21 mouse cellular contexts compared by ENCODE assay signal in the genomic region with DNA sequence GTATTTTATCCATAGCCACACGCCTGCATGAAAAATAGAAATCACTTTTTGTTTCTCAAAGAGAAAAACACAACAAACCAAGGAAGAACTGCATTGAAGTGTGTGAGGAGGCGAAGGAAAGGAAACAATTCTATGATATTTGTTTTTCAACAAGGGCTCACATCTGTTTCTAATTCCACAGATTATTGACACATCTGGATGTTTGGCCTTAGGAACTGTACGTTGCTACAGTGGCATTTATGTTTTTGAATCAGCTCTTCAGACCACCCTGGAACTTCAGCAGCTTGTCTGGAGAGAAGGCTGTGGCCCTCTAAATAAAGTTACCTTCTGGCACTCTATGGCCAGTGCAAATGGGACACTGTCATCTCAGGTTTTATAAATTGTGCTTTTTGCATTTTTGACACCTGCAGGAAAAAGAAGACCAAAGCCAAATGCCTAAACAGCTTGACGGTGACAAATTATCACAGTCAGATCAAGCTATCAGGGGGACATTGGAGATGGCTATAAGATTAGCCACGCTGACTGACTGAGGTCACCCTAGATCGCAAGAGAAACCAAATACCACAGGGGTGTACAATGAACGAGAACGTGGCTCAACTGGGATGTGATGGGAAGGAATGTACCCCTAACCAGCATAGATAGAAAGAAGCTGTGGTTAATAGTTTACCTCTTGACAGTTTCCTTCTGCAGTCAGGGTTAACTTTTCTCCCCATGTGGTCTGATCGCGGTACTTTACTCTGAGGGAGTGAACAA.
DNase-seq lines count a peak whose midpoint lies in the region; ATAC-seq lines count a peak whose summit lies in the region.
"Had no signal": no experiment of that assay in that cellular context is flagged by ENCODE, and none has a peak within 500 bp of the region (broad histone marks: within the 10 kb centered on the region; RNA-seq: fewer than 3 reads in every experiment).

No protein-coding gene starts in this region.

- H3K9ac ChIP-seq in embryonic facial prominence, embryonic 11.5 days (replicated peaks; ENCODE audit: low read length): no peak overlapping the region
- H3K9ac ChIP-seq: forebrain, embryonic 15.5 days had no signal

- H3K4me2 ChIP-seq in embryonic facial prominence, embryonic 11.5 days (ENCODE audit: low read depth, low read length): no peak overlapping the region
- H3K4me2 ChIP-seq: forebrain, embryonic 15.5 days; heart, embryonic 11.5 days; midbrain, embryonic 11.5 days had no signal

- 34% methylated on average over 10 of the region's 10 CpGs for WGBS in embryonic facial prominence, embryonic 11.5 days

- no peak overlapping the region for H3K27ac ChIP-seq in embryonic facial prominence, embryonic 11.5 days (replicated peaks; ENCODE audit: low read depth, low read length)
- H3K27ac ChIP-seq: forebrain, embryonic 15.5 days had no signal

- H3K4me3 ChIP-seq in embryonic facial prominence, embryonic 11.5 days (ENCODE audit: low read depth, low read length): no peak overlapping the region
- H3K4me3 ChIP-seq: forebrain, embryonic 15.5 days had no signal

- peaks cover 3% of the 10 kb centered on the region for H3K4me1 ChIP-seq in embryonic facial prominence, embryonic 11.5 days (ENCODE audit: control insufficient read depth, insufficient read depth, low read length)
- H3K4me1 ChIP-seq: forebrain, embryonic 15.5 days had no signal

- peak; percentile 8 for DNase-seq in kidney, adult 9 months
- DNase-seq in kidney, postnatal 10 days: no peak
- peak; percentile 14 for DNase-seq in R1 (ENCODE audit: low read depth, low spot score)
- DNase-seq in embryonic facial prominence, embryonic 11.5 days (ENCODE audit: low spot score): peak; percentile 75
- DNase-seq in spleen, postnatal 4 days (ENCODE audit: low spot score in 2 of 2): no peak
- no peak for DNase-seq in layer of hippocampus, adult 9-10 months (ENCODE audit: low spot score)
- no peak for DNase-seq in spleen, postnatal 10 days (ENCODE audit: low spot score in 2 of 2)
- DNase-seq: adrenal gland, postnatal 14 days; B cell, adult 2 months; cerebellum, adult 8-10 months; cerebellum, postnatal 36 days; gastrocnemius, postnatal 14 days; heart, adult 11 months; kidney, adult 8-10 months; left cerebral cortex, postnatal 4 days had no signal

- no peaks in the 10 kb centered on the region for H3K27me3 ChIP-seq in embryonic facial prominence, embryonic 11.5 days (ENCODE audit: control insufficient read depth, insufficient read depth, low read length)
- H3K27me3 ChIP-seq: CH12.LX; forebrain, embryonic 15.5 days had no signal

- no peaks in the 10 kb centered on the region for H3K36me3 ChIP-seq in embryonic facial prominence, embryonic 11.5 days (replicated peaks; ENCODE audit: control insufficient read depth, insufficient read depth, low read depth, low read length)
- H3K36me3 ChIP-seq: forebrain, embryonic 15.5 days; G1E had no signal

- no peaks in the 10 kb centered on the region for H3K9me3 ChIP-seq in embryonic facial prominence, embryonic 11.5 days (replicated peaks; ENCODE audit: control insufficient read depth, low read length)
- H3K9me3 ChIP-seq: forebrain, embryonic 15.5 days had no signal

- peak; percentile 59; the same call in 1 of the 2 replicates for ATAC-seq in embryonic facial prominence, embryonic 11.5 days (replicated peaks; ENCODE audit: insufficient number of reproducible peaks, low FRiP score, low TSS enrichment, low read depth)
- ATAC-seq: forebrain, embryonic 15.5 days; hindbrain, embryonic 16.5 days had no signal

Comparison
In these comparisons a context has a peak if more than half of its experiments do, and no peak if none do; other contexts are left out.
1. DNase-seq: peak in kidney, adult 9 months (single experiment), R1 (single experiment) and embryonic facial prominence, embryonic 11.5 days (single experiment); none in kidney, postnatal 10 days (single experiment), spleen, postnatal 4 days (0 of 2), layer of hippocampus, adult 9-10 months (single experiment) and spleen, postnatal 10 days (0 of 2).